Mouse (Mus musculus) liver, embryonic 14.5 days (tissue): ENCODE measurements around the gene Nploc4. TPM values are rescaled to one million over a fixed set of nuclear protein-coding genes. Genes with fewer than 3 reads are reported as not detected.

Source experiments
- ATAC-seq: fragments of 200-750 bp; cut with Nextera tagmentation; 2 replicates; pipeline ENCODE4 v1.8.0; 2017; ENCODE audit warnings: moderate number of reproducible peaks, mild to moderate bottlenecking, moderate library complexity; ENCODE audit not compliant: insufficient read depth
- DNase-seq, 3 experiments: peaks; one replicate each; pipeline ENCODE4 v3.0.0-alpha.2; 2012 to 2013; ENCODE audit warnings: low read depth in 3 of 3, low spot score in 3 of 3
- H3K27ac ChIP-seq: fragments of 300-500 bp; sonication (generic); 2 replicates; pipeline ENCODE4 v1.5.1; 2014; ENCODE audit warnings: moderate library complexity, mild to moderate bottlenecking, control low read depth, inconsistent platforms
- H3K27me3 ChIP-seq: fragments of 300-500 bp; sonication (generic); 2 replicates; pipeline ENCODE4 v1.6.1; 2014; ENCODE audit warnings: mild to moderate bottlenecking, low read length, moderate library complexity; ENCODE audit not compliant: control insufficient read depth, insufficient read depth
- H3K36me3 ChIP-seq: fragments of 300-500 bp; sonication (generic); replicated peaks from 2 replicates; pipeline ENCODE4 v1.6.1; 2014; ENCODE audit warnings: low read depth; ENCODE audit not compliant: control insufficient read depth, insufficient read depth
- H3K4me1 ChIP-seq, 2 experiments: fragments of 200-500 bp in 1 of 2; fragments of 300-500 bp in 1 of 2; sonication (generic) in 1 of 2; replicated peaks; 2 replicates each; pipeline ENCODE4 v1.6.1; 2012 to 2014; ENCODE audit warnings: antibody characterized with exemption in 1 of 2, inconsistent platforms in 1 of 2, low read length in 1 of 2; ENCODE audit not compliant: control insufficient read depth in 2 of 2, insufficient read depth in 2 of 2
- H3K4me2 ChIP-seq: fragments of 300-500 bp; sonication (generic); 2 replicates; pipeline ENCODE4 v1.6.1; 2014; ENCODE audit warnings: low read depth, mild to moderate bottlenecking, control low read depth, moderate library complexity
- H3K4me3 ChIP-seq, 2 experiments: fragments of 200-500 bp in 1 of 2; fragments of 300-500 bp in 1 of 2; sonication (generic) in 1 of 2; 2 replicates each; pipeline ENCODE4 v1.5.1; 2012 to 2014; ENCODE audit warnings: low read depth in 2 of 2, low read length in 2 of 2, mild to moderate bottlenecking in 2 of 2, control low read depth in 1 of 2, inconsistent platforms in 1 of 2, moderate library complexity in 1 of 2; ENCODE audit not compliant: insufficient read depth in 1 of 2
- H3K9ac ChIP-seq: fragments of 300-500 bp; sonication (generic); replicated peaks from 2 replicates; pipeline ENCODE4 v1.6.1; 2014; ENCODE audit warnings: mild to moderate bottlenecking, control low read depth, moderate library complexity
- H3K9me3 ChIP-seq: fragments of 300-500 bp; sonication (generic); 2 replicates; pipeline ENCODE4 v1.6.1; 2016; ENCODE audit warnings: low read length, mixed read lengths; ENCODE audit not compliant: control insufficient read depth
- CTCF ChIP-seq: IDR thresholded peaks from 2 replicates; pipeline ENCODE4 v1.5.1; 2016; ENCODE audit warnings: antibody characterized with exemption, low read depth, control low read depth
- EP300 ChIP-seq: IDR thresholded peaks from 2 replicates; pipeline ENCODE4 v1.6.1; 2016; ENCODE audit warnings: antibody characterized with exemption, low read depth
- WGBS: fragments of 180-500 bp; shearing (Covaris S2); extraction: QIAGEN DNeasy Blood & Tissue Kit; methylation state at CpG from one replicate; pipeline ENCODE4 v1.1.7; 2014; ENCODE audit not compliant: insufficient replicate concordance; 5-methylcytosine and 5-hydroxymethylcytosine counted together
- polyA plus RNA-seq, 2 experiments: library from polyadenylated mRNA; depleted of rRNA in 1 of 2; stranded (reverse) in 1 of 2; unstranded in 1 of 2; fragments of >200 nt; fragmentation: Nextera tagmentation in 1 of 2; extraction: Ambion mirVana in 1 of 2; gene quantifications; 2 replicates each; pipeline versions ENCODE4 v1.2.1 to v1.2.3; 2012 to 2014

Gene Nploc4
- polyA plus RNA-seq, 2 experiments = 21.1 to 21.2 TPM

DNA sequence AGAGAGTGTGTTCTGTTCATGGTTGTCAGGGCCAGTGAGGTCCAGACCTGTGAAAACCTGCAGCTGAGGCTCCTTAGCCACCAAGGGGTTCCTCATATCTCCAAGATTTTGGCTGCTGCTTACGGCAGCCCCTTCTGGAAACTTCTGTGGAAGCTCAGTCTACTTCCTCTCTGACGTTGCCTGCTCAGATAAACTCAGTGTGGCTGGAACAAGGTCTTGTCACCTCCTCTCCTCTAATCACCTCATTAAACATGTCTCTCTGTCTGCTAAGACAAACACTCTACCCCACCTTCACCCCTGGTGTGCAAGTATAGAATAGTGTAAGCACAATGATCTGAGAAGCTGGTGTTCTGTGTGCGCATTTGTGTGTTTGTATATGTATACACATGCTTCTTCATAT is 8.0 kb upstream of the Nploc4 start:
- ATAC-seq (no peak), DNase-seq (no peak)
- 49% methylated on average over 3 of the region's 3 CpGs for WGBS
- H3K9ac ChIP-seq = no peak overlapping the region
- no peak overlapping the region for H3K27ac ChIP-seq
- no peaks in the 10 kb centered on the region for H3K9me3 ChIP-seq
- no peak overlapping the region for H3K4me2 ChIP-seq
- TF ChIP-seq EP300 (no peak), CTCF (no peak)
- no peaks in the 10 kb centered on the region for H3K27me3 ChIP-seq
- no peaks in the 10 kb centered on the region for H3K36me3 ChIP-seq
- H3K4me1 ChIP-seq = no peaks in the 10 kb centered on the region
- H3K4me3 ChIP-seq = no peak overlapping the region

DNA sequence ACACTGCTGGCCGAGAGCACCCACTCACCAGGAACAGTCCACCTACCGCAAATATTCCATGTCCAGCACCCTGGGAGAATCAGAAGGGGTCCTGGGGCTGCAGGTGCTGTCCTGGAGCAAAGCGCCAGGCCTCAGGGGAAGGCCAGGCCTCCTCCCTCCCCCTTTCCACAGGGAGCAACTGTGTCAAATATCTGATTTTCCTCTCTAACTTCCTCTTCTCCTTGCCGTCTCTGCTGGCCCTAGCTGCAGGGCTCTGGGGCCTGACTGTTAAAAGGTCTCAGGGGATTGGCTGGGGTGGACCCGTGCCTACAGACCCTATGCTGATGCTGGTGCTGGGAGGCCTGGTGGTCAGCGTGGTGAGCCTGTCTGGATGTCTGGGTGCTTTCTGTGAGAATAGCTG is 6.6 kb upstream of the Nploc4 start:
- WGBS = 49% methylated on average over 6 of the region's 6 CpGs
- Histone ChIP-seq H3K36me3 (no peaks in the 10 kb centered on the region), H3K27me3 (no peaks in the 10 kb centered on the region), H3K9me3 (no peaks in the 10 kb centered on the region), H3K9ac (no peak overlapping the region), H3K4me1 (no peaks in the 10 kb centered on the region), H3K27ac (no peak overlapping the region), H3K4me3 (no peak overlapping the region), H3K4me2 (no peak overlapping the region)
- ATAC-seq (no peak), DNase-seq (no peak)
- TF ChIP-seq CTCF (no peak), EP300 (no peak)

DNA sequence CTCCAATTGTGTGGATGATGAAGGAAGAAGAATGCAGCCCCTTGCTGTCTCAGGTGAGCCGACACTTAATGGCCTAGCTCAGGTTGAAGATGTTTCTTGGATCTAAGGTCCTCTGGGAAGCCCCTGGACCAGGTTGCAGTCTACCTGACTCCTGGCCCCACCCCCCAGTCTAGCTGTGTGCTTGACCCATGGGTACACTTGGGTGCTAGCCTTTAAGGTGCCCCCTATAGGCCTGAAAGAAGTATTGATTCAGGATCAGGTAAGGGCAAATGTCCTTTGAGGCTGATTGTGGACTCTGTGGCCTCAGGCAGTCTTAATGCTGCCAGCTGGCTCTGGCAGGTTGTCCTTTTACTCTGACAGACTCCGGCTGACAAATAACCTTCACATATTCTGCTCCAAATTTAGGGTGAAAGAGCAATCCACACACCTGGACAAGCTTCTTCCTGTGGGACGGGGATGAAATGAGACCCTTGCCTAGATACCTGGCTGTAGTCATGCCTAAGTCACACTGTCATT is 5.3 kb upstream of the Nploc4 start:
- 74% methylated on average over 3 of the region's 3 CpGs for WGBS
- no peak overlapping the region for H3K4me2 ChIP-seq
- H3K27me3 ChIP-seq = no peaks in the 10 kb centered on the region
- DNase-seq (no peak), ATAC-seq (no peak)
- H3K27ac ChIP-seq = no peak overlapping the region
- H3K4me3 ChIP-seq = no peak overlapping the region
- H3K36me3 ChIP-seq = no peaks in the 10 kb centered on the region
- no peak overlapping the region for H3K9ac ChIP-seq
- no peaks in the 10 kb centered on the region for H3K9me3 ChIP-seq
- no peaks in the 10 kb centered on the region for H3K4me1 ChIP-seq
- no peak for TF ChIP-seq EP300
- TF ChIP-seq CTCF = no peak

DNA sequence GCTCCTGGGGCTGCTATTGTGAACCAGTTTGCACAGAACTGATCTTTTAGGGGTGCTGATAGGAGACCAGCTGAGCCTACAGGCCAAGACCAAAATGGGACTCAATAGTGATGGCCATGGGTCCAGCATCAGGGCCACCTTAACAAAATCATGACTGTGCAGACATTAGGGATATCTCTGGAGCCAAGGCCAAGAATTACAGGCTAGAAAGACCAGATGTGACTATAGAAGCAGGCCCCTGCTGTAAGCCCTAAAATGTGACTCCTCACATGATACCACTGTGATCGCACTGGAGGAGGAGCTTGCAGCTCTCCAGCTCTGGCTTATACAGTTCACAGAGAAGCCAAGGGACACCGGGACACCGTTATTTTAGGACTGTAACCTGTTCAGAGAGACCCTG is 4.8 kb upstream of the Nploc4 start, which contains the start of gene Tspan10:
Gene Tspan10, plus strand, starts transcription at position 301 of the 400 bp plus-strand sequence.
- TF ChIP-seq EP300 = no peak
- no peak for TF ChIP-seq CTCF
- no peak within 1 kb of the TSS for H3K27ac ChIP-seq
- H3K27me3 ChIP-seq = no peaks in the 10 kb centered on the region
- DNase-seq (no peak), ATAC-seq (no peak)
- no peak within 1 kb of the TSS for H3K4me3 ChIP-seq
- H3K4me2 ChIP-seq = no peak within 1 kb of the TSS
- 73% methylated on average over 3 of the region's 3 CpGs for WGBS
- H3K4me1 ChIP-seq = no peaks in the 10 kb centered on the region
- no peaks in the 10 kb centered on the region for H3K36me3 ChIP-seq
- H3K9me3 ChIP-seq = no peaks in the 10 kb centered on the region
- H3K9ac ChIP-seq = no peak within 1 kb of the TSS

DNA sequence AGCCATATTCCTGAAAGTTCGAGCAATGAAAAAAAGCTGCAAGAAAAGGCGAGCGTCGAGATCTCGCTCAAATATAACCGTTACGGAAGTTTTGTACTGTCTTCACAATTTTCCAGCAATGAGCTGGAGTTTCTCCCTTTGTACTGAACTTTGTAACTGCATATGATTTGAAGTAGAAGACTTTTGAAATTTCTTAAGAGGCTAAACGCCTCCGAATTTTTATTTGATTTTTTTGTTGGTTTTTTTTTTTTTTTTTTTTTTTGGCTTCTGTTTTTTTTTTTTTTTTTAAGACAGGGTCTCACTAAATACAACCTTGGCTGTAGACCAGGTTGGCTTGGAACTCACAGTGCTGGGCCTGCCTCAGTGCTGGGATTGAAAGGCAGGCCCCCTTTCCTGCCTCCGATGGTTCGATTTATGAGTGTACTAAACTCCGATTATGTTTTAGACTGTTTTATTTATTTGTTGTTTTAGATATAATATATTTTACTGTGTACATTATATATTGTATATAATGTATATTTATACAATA is 413 bp upstream of the Nploc4 start:
- H3K27me3 ChIP-seq = no peaks in the 10 kb centered on the region
- H3K27ac ChIP-seq = peak overlapping the region; percentile 75
- ATAC-seq (no peak), DNase-seq (no peak)
- H3K4me3 ChIP-seq = peak overlapping the region; percentile 84 to 96
- H3K9me3 ChIP-seq = no peaks in the 10 kb centered on the region
- WGBS = 27% methylated on average over 12 of the region's 12 CpGs
- peaks cover 9 to 10% of the 10 kb centered on the region in 2 experiments for H3K4me1 ChIP-seq
- no peak for TF ChIP-seq EP300
- TF ChIP-seq CTCF = no peak
- H3K9ac ChIP-seq = peak overlapping the region; percentile 91
- H3K4me2 ChIP-seq = peak overlapping the region; percentile 93
- peaks cover 10% of the 10 kb centered on the region for H3K36me3 ChIP-seq
